Mouse (Mus musculus): ENCODE measurements around the gene Slc25a51. TPM values are rescaled to one million over a fixed set of nuclear protein-coding genes. Genes with fewer than 3 reads are reported as not detected.

Slc25a51 gene
- polyA plus RNA-seq, 1 experiment from 2014 or later = 62.9 TPM

GRCm38 (mm10) chr4:45439281-45439680, 30.7 kb upstream of the Slc25a51 start:
- H3K4me2 ChIP-seq (ENCODE audit: low read length) = no peak overlapping the region
- DNase-seq (ENCODE audit: low spot score) = no peak
- H3K36me3 ChIP-seq (ENCODE audit: insufficient read depth, low read length) = peaks cover 16% of the 10 kb centered on the region
- no peaks in the 10 kb centered on the region for H3K27me3 ChIP-seq (ENCODE audit: insufficient read depth, low read length)
- H3K27ac ChIP-seq = no peak overlapping the region
- 18% methylated on average over 5 of the region's 5 CpGs for WGBS
- H3K9ac ChIP-seq (ENCODE audit: low read depth, low read length) = no peak overlapping the region
- H3K9me3 ChIP-seq (replicated peaks; ENCODE audit: low read length) = no peaks in the 10 kb centered on the region
- H3K4me3 ChIP-seq (replicated peaks; ENCODE audit: low read depth, low read length) = no peak overlapping the region
- peaks cover 23% of the 10 kb centered on the region for H3K4me1 ChIP-seq (replicated peaks; ENCODE audit: insufficient read depth, low read length)
- no peak for TF ChIP-seq CTCF (IDR thresholded peaks at IDR 0.05; ENCODE audit: low read depth)
- ATAC-seq (replicated peaks; ENCODE audit: low FRiP score, low read depth) = no peak

- 48% methylated on average over 3 of the region's 3 CpGs for WGBS
- Histone ChIP-seq H3K27me3 (ENCODE audit: insufficient read depth, low read length) (no peaks in the 10 kb centered on the region), H3K36me3 (ENCODE audit: insufficient read depth, low read length) (peaks cover 3% of the 10 kb centered on the region; the same call in 1 of the 2 replicates), H3K9ac (ENCODE audit: low read depth, low read length) (no peak overlapping the region), H3K4me1 (replicated peaks; ENCODE audit: insufficient read depth, low read length) (peaks cover 27% of the 10 kb centered on the region), H3K9me3 (replicated peaks; ENCODE audit: low read length) (no peaks in the 10 kb centered on the region), H3K4me2 (ENCODE audit: low read length) (no peak overlapping the region), H3K27ac (no peak overlapping the region), H3K4me3 (replicated peaks; ENCODE audit: low read depth, low read length) (no peak overlapping the region)
- no peak for TF ChIP-seq CTCF (IDR thresholded peaks at IDR 0.05; ENCODE audit: low read depth)
- DNase-seq (ENCODE audit: low spot score) = no peak
- ATAC-seq (replicated peaks; ENCODE audit: low FRiP score, low read depth) = no peak
Observed at GRCm38 (mm10) chr4:45437010-45437409, 28.4 kb upstream of the Slc25a51 start.

GRCm38 (mm10) chr4:45436383-45436913, 27.9 kb upstream of the Slc25a51 start:
- Histone ChIP-seq H3K9ac (ENCODE audit: low read depth, low read length) (0 out of 2 replicates have a peak overlapping the region, but pooled peaks have one; percentile 8), H3K36me3 (ENCODE audit: insufficient read depth, low read length) (peaks cover 6% of the 10 kb centered on the region; the same call in 1 of the 2 replicates), H3K4me3 (replicated peaks; ENCODE audit: low read depth, low read length) (no peak overlapping the region), H3K4me1 (replicated peaks; ENCODE audit: insufficient read depth, low read length) (peaks cover 27% of the 10 kb centered on the region), H3K4me2 (ENCODE audit: low read length) (no peak overlapping the region), H3K27me3 (ENCODE audit: insufficient read depth, low read length) (no peaks in the 10 kb centered on the region), H3K9me3 (replicated peaks; ENCODE audit: low read length) (no peaks in the 10 kb centered on the region), H3K27ac (peak overlapping the region; percentile 36; the same call in 1 of the 2 replicates)
- ATAC-seq (replicated peaks; ENCODE audit: low FRiP score, low read depth) (no peak; the same call in 1 of the 2 replicates), DNase-seq (ENCODE audit: low spot score) (peak; percentile 50)
- 30% methylated on average over 7 of the region's 7 CpGs for WGBS
- TF ChIP-seq CTCF (IDR thresholded peaks at IDR 0.05; ENCODE audit: low read depth) = no peak

- Histone ChIP-seq H3K36me3 (ENCODE audit: insufficient read depth, low read length) (peaks cover 6% of the 10 kb centered on the region; the same call in 1 of the 2 replicates), H3K4me3 (replicated peaks; ENCODE audit: low read depth, low read length) (no peak overlapping the region), H3K4me1 (replicated peaks; ENCODE audit: insufficient read depth, low read length) (peaks cover 27% of the 10 kb centered on the region), H3K9me3 (replicated peaks; ENCODE audit: low read length) (no peaks in the 10 kb centered on the region), H3K27ac (peak overlapping the region; percentile 36; the same call in 1 of the 2 replicates), H3K4me2 (ENCODE audit: low read length) (no peak overlapping the region), H3K9ac (ENCODE audit: low read depth, low read length) (0 out of 2 replicates have a peak overlapping the region, but pooled peaks have one; percentile 8), H3K27me3 (ENCODE audit: insufficient read depth, low read length) (no peaks in the 10 kb centered on the region)
- no peak for ATAC-seq (replicated peaks; ENCODE audit: low FRiP score, low read depth)
- DNase-seq (ENCODE audit: low spot score) = peak; percentile 83
- 48% methylated on average over 2 of the region's 2 CpGs for WGBS
- peak; percentile 43; the same call in 1 of the 2 replicates for TF ChIP-seq CTCF (IDR thresholded peaks at IDR 0.05; ENCODE audit: low read depth)
Observed at GRCm38 (mm10) chr4:45435899-45436298, 27.3 kb upstream of the Slc25a51 start.

GRCm38 (mm10) chr4:45434681-45435080, 26.1 kb upstream of the Slc25a51 start:
- 0 out of 2 replicates have a peak, but pooled peaks cover 6% of the 10 kb centered on the region for H3K36me3 ChIP-seq (ENCODE audit: insufficient read depth, low read length)
- no peak for TF ChIP-seq CTCF (IDR thresholded peaks at IDR 0.05; ENCODE audit: low read depth)
- H3K4me1 ChIP-seq (replicated peaks; ENCODE audit: insufficient read depth, low read length) = peaks cover 27% of the 10 kb centered on the region
- no peak overlapping the region for H3K4me2 ChIP-seq (ENCODE audit: low read length)
- H3K4me3 ChIP-seq (replicated peaks; ENCODE audit: low read depth, low read length) = no peak overlapping the region
- H3K27me3 ChIP-seq (ENCODE audit: insufficient read depth, low read length) = no peaks in the 10 kb centered on the region
- 0 out of 2 replicates have a peak overlapping the region, but pooled peaks have one; percentile 33 for H3K27ac ChIP-seq
- ATAC-seq (replicated peaks; ENCODE audit: low FRiP score, low read depth) = no peak
- DNase-seq (ENCODE audit: low spot score) = no peak
- no peak overlapping the region for H3K9ac ChIP-seq (ENCODE audit: low read depth, low read length)
- H3K9me3 ChIP-seq (replicated peaks; ENCODE audit: low read length) = no peaks in the 10 kb centered on the region
- 47% methylated on average over 4 of the region's 4 CpGs for WGBS

- WGBS = 57% methylated on average over 12 of the region's 12 CpGs
Observed at GRCm38 (mm10) chr4:45434071-45434470, 25.5 kb upstream of the Slc25a51 start.

More at GRCm38 (mm10) chr4:45434071-45434470, 25.5 kb upstream of the Slc25a51 start:
- no peak for DNase-seq (ENCODE audit: low spot score)
- Histone ChIP-seq H3K4me2 (ENCODE audit: low read length) (no peak overlapping the region), H3K4me1 (replicated peaks; ENCODE audit: insufficient read depth, low read length) (peaks cover 27% of the 10 kb centered on the region), H3K27me3 (ENCODE audit: insufficient read depth, low read length) (no peaks in the 10 kb centered on the region), H3K9ac (ENCODE audit: low read depth, low read length) (no peak overlapping the region), H3K4me3 (replicated peaks; ENCODE audit: low read depth, low read length) (no peak overlapping the region), H3K36me3 (ENCODE audit: insufficient read depth, low read length) (0 out of 2 replicates have a peak, but pooled peaks cover 6% of the 10 kb centered on the region), H3K9me3 (replicated peaks; ENCODE audit: low read length) (no peaks in the 10 kb centered on the region), H3K27ac (0 out of 2 replicates have a peak overlapping the region, but pooled peaks have one; percentile 13)
- no peak for TF ChIP-seq CTCF (IDR thresholded peaks at IDR 0.05; ENCODE audit: low read depth)
- ATAC-seq (replicated peaks; ENCODE audit: low FRiP score, low read depth) = no peak

All from kidney, postnatal 0 days (tissue).